Mouse (Mus musculus) embryonic facial prominence, embryonic 12.5 days (tissue): ENCODE data around the gene Bicdl1. TPM values are rescaled to one million over a fixed set of nuclear protein-coding genes. Genes with fewer than 3 reads are reported as not detected.

ENCODE experiments used
- ATAC-seq: fragments of 200-750 bp; cut with Nextera tagmentation; 2 replicates; pipeline ENCODE4 v1.8.0; 2017; ENCODE audit not compliant: insufficient number of reproducible peaks, insufficient read depth, low FRiP score, low TSS enrichment
- H3K27ac ChIP-seq: fragments of 300-500 bp; sonication (generic); 2 replicates; pipeline ENCODE4 v1.5.1; 2016; ENCODE audit warnings: mild to moderate bottlenecking
- H3K27me3 ChIP-seq: fragments of 300-500 bp; sonication (generic); 2 replicates; pipeline ENCODE4 v1.6.1; 2016; ENCODE audit warnings: mild to moderate bottlenecking, moderate library complexity
- H3K36me3 ChIP-seq: fragments of 300-500 bp; sonication (generic); 2 replicates; pipeline ENCODE4 v1.6.1; 2016; ENCODE audit warnings: mild to moderate bottlenecking
- H3K4me1 ChIP-seq: fragments of 300-500 bp; sonication (generic); 2 replicates; pipeline ENCODE4 v1.6.1; 2016
- H3K4me2 ChIP-seq: fragments of 300-500 bp; sonication (generic); replicated peaks from 2 replicates; pipeline ENCODE4 v1.6.1; 2016; ENCODE audit warnings: mild to moderate bottlenecking, moderate library complexity
- H3K4me3 ChIP-seq: fragments of 300-500 bp; sonication (generic); 2 replicates; pipeline ENCODE4 v1.5.1; 2016; ENCODE audit warnings: mild to moderate bottlenecking
- H3K9ac ChIP-seq: fragments of 300-500 bp; sonication (generic); 2 replicates; pipeline ENCODE4 v1.6.1; 2016; ENCODE audit warnings: mild to moderate bottlenecking, moderate library complexity
- H3K9me3 ChIP-seq: fragments of 300-500 bp; sonication (generic); 2 replicates; pipeline ENCODE4 v1.6.1; 2016; ENCODE audit warnings: mild to moderate bottlenecking, moderate library complexity
- WGBS: fragments of 180-500 bp; shearing (Covaris S2); methylation state at CpG from one replicate; pipeline ENCODE4 v1.1.7; 2016; 5-methylcytosine and 5-hydroxymethylcytosine counted together
- polyA plus RNA-seq: library from polyadenylated mRNA; unstranded; fragments of >200 nt; fragmentation: Nextera tagmentation; extraction: Ambion mirVana; gene quantifications from 2 replicates; pipeline ENCODE4 v1.2.1, GENCODE M21; 2016

Gene Bicdl1
- polyA plus RNA-seq, 1 experiment from 2014 or later, result 12.4 TPM

GRCm38 (mm10) chr5:115635536-115635935 is 95.9 kb downstream of the Bicdl1 start:
- H3K9ac ChIP-seq, result no peak overlapping the region
- 83% methylated on average over 6 of the region's 6 CpGs for WGBS
- H3K9me3 ChIP-seq, result no peaks in the 10 kb centered on the region
- peaks cover 20% of the 10 kb centered on the region for H3K4me1 ChIP-seq
- peaks cover 25% of the 10 kb centered on the region for H3K36me3 ChIP-seq
- H3K4me2 ChIP-seq, result no peak overlapping the region
- no peak for ATAC-seq
- no peaks in the 10 kb centered on the region for H3K27me3 ChIP-seq
- no peak overlapping the region for H3K27ac ChIP-seq
- H3K4me3 ChIP-seq, result no peak overlapping the region

- H3K27ac ChIP-seq, result no peak overlapping the region
- H3K9me3 ChIP-seq, result no peaks in the 10 kb centered on the region
- no peaks in the 10 kb centered on the region for H3K27me3 ChIP-seq
- no peak overlapping the region for H3K4me3 ChIP-seq
- no peak overlapping the region for H3K9ac ChIP-seq
- WGBS, result 91% methylated on average over 8 of the region's 8 CpGs
- no peak overlapping the region for H3K4me2 ChIP-seq
- peaks cover 10% of the 10 kb centered on the region for H3K36me3 ChIP-seq
- H3K4me1 ChIP-seq, result peaks cover 22% of the 10 kb centered on the region
- ATAC-seq, result no peak
Observed at GRCm38 (mm10) chr5:115634046-115634445, 97.4 kb downstream of the Bicdl1 start.

- 64% methylated on average over 4 of the region's 4 CpGs for WGBS
Observed at GRCm38 (mm10) chr5:115633060-115633459, 98.4 kb downstream of the Bicdl1 start.

GRCm38 (mm10) chr5:115632358-115632714 is 99.1 kb downstream of the Bicdl1 start:
- Histone ChIP-seq H3K27ac (peak overlapping the region; percentile 88), H3K4me1 (peaks cover 22% of the 10 kb centered on the region), H3K4me2 (peak overlapping the region; percentile 84), H3K9me3 (no peaks in the 10 kb centered on the region), H3K4me3 (peak overlapping the region; percentile 82), H3K9ac (peak overlapping the region; percentile 93), H3K27me3 (no peaks in the 10 kb centered on the region), H3K36me3 (no peaks in the 10 kb centered on the region; the same call in 1 of the 2 replicates)
- under 1% methylated on average over 27 of the region's 30 CpGs for WGBS
- ATAC-seq, result no peak

More at GRCm38 (mm10) chr5:115633060-115633459, 98.4 kb downstream of the Bicdl1 start:
- Histone ChIP-seq H3K9me3 (no peaks in the 10 kb centered on the region), H3K4me1 (peaks cover 22% of the 10 kb centered on the region), H3K36me3 (peaks cover under 1% of the 10 kb centered on the region; the same call in 1 of the 2 replicates), H3K4me3 (peak overlapping the region; percentile 82), H3K27me3 (no peaks in the 10 kb centered on the region), H3K4me2 (peak overlapping the region; percentile 84), H3K9ac (no peak overlapping the region; the same call in 1 of the 2 replicates), H3K27ac (no peak overlapping the region)
- no peak for ATAC-seq

GRCm38 (mm10) chr5:115631505-115632357 is 99.7 kb downstream of the Bicdl1 start, which contains the start of gene Rab35:
Gene Rab35 (plus strand): TSS chr5:115631908.
- ATAC-seq, result peak; percentile 81
- no peaks in the 10 kb centered on the region for H3K36me3 ChIP-seq
- WGBS, result under 1% methylated on average over 84 of the region's 125 CpGs
- H3K4me2 ChIP-seq, result peak within 1 kb of the TSS; percentile 84
- peak within 1 kb of the TSS; percentile 82 for H3K4me3 ChIP-seq
- H3K27me3 ChIP-seq, result no peaks in the 10 kb centered on the region
- H3K9ac ChIP-seq, result peak within 1 kb of the TSS; percentile 93
- no peaks in the 10 kb centered on the region for H3K9me3 ChIP-seq
- H3K4me1 ChIP-seq, result peaks cover 22% of the 10 kb centered on the region
- peak within 1 kb of the TSS; percentile 88 for H3K27ac ChIP-seq

- 47% methylated on average over 5 of the region's 5 CpGs for WGBS
- Histone ChIP-seq H3K4me2 (peak overlapping the region; percentile 81; the same call in 1 of the 2 replicates), H3K4me3 (peak overlapping the region; percentile 82; the same call in 1 of the 2 replicates), H3K27me3 (no peaks in the 10 kb centered on the region), H3K36me3 (no peaks in the 10 kb centered on the region), H3K9ac (no peak overlapping the region), H3K9me3 (no peaks in the 10 kb centered on the region), H3K4me1 (peaks cover 22% of the 10 kb centered on the region), H3K27ac (no peak overlapping the region)
- no peak for ATAC-seq
Observed at GRCm38 (mm10) chr5:115630291-115630690, 101.1 kb downstream of the Bicdl1 start.

- Histone ChIP-seq H3K4me1 (peaks cover 22% of the 10 kb centered on the region), H3K27me3 (no peaks in the 10 kb centered on the region), H3K4me3 (no peak overlapping the region), H3K27ac (no peak overlapping the region), H3K9me3 (no peaks in the 10 kb centered on the region), H3K36me3 (no peaks in the 10 kb centered on the region), H3K4me2 (no peak overlapping the region), H3K9ac (no peak overlapping the region)
- ATAC-seq, result no peak
- WGBS, result 83% methylated on average over 4 of the region's 4 CpGs
Observed at GRCm38 (mm10) chr5:115629672-115630071, 101.7 kb downstream of the Bicdl1 start.

GRCm38 (mm10) chr5:115628083-115628482 is 103.3 kb downstream of the Bicdl1 start:
- Histone ChIP-seq H3K4me3 (no peak overlapping the region), H3K9ac (no peak overlapping the region), H3K9me3 (no peaks in the 10 kb centered on the region), H3K27me3 (no peaks in the 10 kb centered on the region), H3K27ac (no peak overlapping the region), H3K4me1 (peaks cover 18% of the 10 kb centered on the region), H3K4me2 (no peak overlapping the region), H3K36me3 (peaks cover 3% of the 10 kb centered on the region; the same call in 1 of the 2 replicates)
- WGBS, result 80% methylated on average over 8 of the region's 8 CpGs
- ATAC-seq, result no peak

GRCm38 (mm10) chr5:115626237-115626886 is 105.1 kb downstream of the Bicdl1 start:
- no peak overlapping the region for H3K4me3 ChIP-seq
- ATAC-seq, result no peak

GRCm38 (mm10) chr5:115623694-115624440 is 107.6 kb downstream of the Bicdl1 start:
- H3K9ac ChIP-seq, result no peak overlapping the region
- H3K4me2 ChIP-seq, result no peak overlapping the region
- H3K36me3 ChIP-seq, result peaks cover 31% of the 10 kb centered on the region
- no peaks in the 10 kb centered on the region for H3K27me3 ChIP-seq
- no peaks in the 10 kb centered on the region for H3K9me3 ChIP-seq
- H3K4me3 ChIP-seq, result no peak overlapping the region
- no peak overlapping the region for H3K27ac ChIP-seq
- WGBS, result 84% methylated on average over 9 of the region's 9 CpGs
- no peaks in the 10 kb centered on the region for H3K4me1 ChIP-seq
- no peak for ATAC-seq

More at GRCm38 (mm10) chr5:115626237-115626886, 105.1 kb downstream of the Bicdl1 start:
- Histone ChIP-seq H3K9ac (no peak overlapping the region), H3K4me1 (peaks cover 10% of the 10 kb centered on the region), H3K9me3 (no peaks in the 10 kb centered on the region), H3K27me3 (no peaks in the 10 kb centered on the region), H3K4me2 (no peak overlapping the region), H3K36me3 (peaks cover 10% of the 10 kb centered on the region; the same call in 1 of the 2 replicates), H3K27ac (no peak overlapping the region)
- 86% methylated on average over 10 of the region's 10 CpGs for WGBS

- 85% methylated on average over 7 of the region's 7 CpGs for WGBS
- Histone ChIP-seq H3K4me1 (no peaks in the 10 kb centered on the region), H3K4me3 (no peak overlapping the region), H3K27me3 (no peaks in the 10 kb centered on the region), H3K4me2 (no peak overlapping the region), H3K27ac (no peak overlapping the region), H3K9ac (no peak overlapping the region), H3K9me3 (no peaks in the 10 kb centered on the region), H3K36me3 (peaks cover 43% of the 10 kb centered on the region)
- no peak for ATAC-seq
Observed at GRCm38 (mm10) chr5:115622686-115623085, 108.7 kb downstream of the Bicdl1 start.
